Mouse (Mus musculus) CH12.LX (cell line): ENCODE data around the gene Ndufaf3. TPM values are rescaled to one million over a fixed set of nuclear protein-coding genes. Genes with fewer than 3 reads are reported as not detected.

Experiments
- DNase-seq: peaks from one replicate; pipeline ENCODE4 v3.0.0-alpha.2; 2013; ENCODE audit errors: extremely low read depth
- H3K27ac ChIP-seq: 2 replicates; pipeline ENCODE4 v1.5.1; 2012; ENCODE audit warnings: low read depth, mild to moderate bottlenecking, control low read depth, moderate library complexity; ENCODE audit not compliant: insufficient read depth
- H3K27me3 ChIP-seq: replicated peaks from 2 replicates; pipeline ENCODE3; 2012; ENCODE audit warnings: inconsistent platforms
- H3K36me3 ChIP-seq, 2 experiments: replicated peaks in 1 of 2; 2 replicates each; pipeline versions ENCODE3 to v1.6.1; 2012; ENCODE audit warnings: inconsistent platforms in 1 of 2, low read length in 1 of 2, mild to moderate bottlenecking in 1 of 2, mixed read lengths in 1 of 2, moderate library complexity in 1 of 2; ENCODE audit not compliant: control insufficient read depth in 1 of 2, insufficient read depth in 1 of 2
- H3K4me1 ChIP-seq, 2 experiments: 2 replicates each; pipeline ENCODE4 v1.6.1; 2012; ENCODE audit warnings: inconsistent platforms in 1 of 2, moderate library complexity in 1 of 2; ENCODE audit not compliant: insufficient read depth in 2 of 2, control insufficient read depth in 1 of 2
- H3K4me2 ChIP-seq: 2 replicates; pipeline ENCODE4 v1.6.1; 2012; ENCODE audit warnings: low read depth, mild to moderate bottlenecking, control low read depth; ENCODE audit not compliant: poor library complexity, insufficient read depth, severe bottlenecking
- H3K4me3 ChIP-seq, 3 experiments: fragments of 150-350 bp in 1 of 3; sonication (generic) in 1 of 3; replicated peaks in 1 of 3; 2 replicates each; pipeline versions ENCODE3 to v1.5.1; 2011 to 2012; ENCODE audit warnings: low read depth in 2 of 3, low read length in 2 of 3, mild to moderate bottlenecking in 2 of 3, moderate library complexity in 2 of 3, control low read depth in 1 of 3, improper control_type of control experiment in 1 of 3, inconsistent platforms in 1 of 3, mixed read lengths in 1 of 3; ENCODE audit not compliant: poor library complexity in 1 of 3
- H3K79me2 ChIP-seq: replicated peaks from 2 replicates; pipeline ENCODE4 v1.6.1; 2012; ENCODE audit warnings: mild to moderate bottlenecking, moderate library complexity; ENCODE audit not compliant: control insufficient read depth, poor library complexity, insufficient read depth, severe bottlenecking; ENCODE audit errors: extremely low read depth
- H3K9ac ChIP-seq: 2 replicates; pipeline ENCODE4 v1.6.1; 2012; ENCODE audit warnings: low read depth, mild to moderate bottlenecking, control low read depth, moderate library complexity; ENCODE audit not compliant: insufficient read depth
- H3K9me3 ChIP-seq: replicated peaks from 2 replicates; pipeline ENCODE3; 2012; ENCODE audit warnings: low read length, inconsistent platforms, mixed read lengths
- BHLHE40 ChIP-seq: IDR thresholded peaks from 2 replicates; pipeline ENCODE4 v1.6.1; 2011; ENCODE audit warnings: mild to moderate bottlenecking, low read depth, low read length, improper control_type of control experiment
- CHD1 ChIP-seq: IDR thresholded peaks from 2 replicates; pipeline ENCODE4 v1.6.1; 2012; ENCODE audit warnings: low read depth, low read length, improper control_type of control experiment, inconsistent platforms
- CHD2 ChIP-seq: IDR thresholded peaks from 2 replicates; pipeline ENCODE4 v1.6.1; 2011; ENCODE audit warnings: low read length, improper control_type of control experiment
- CTCF ChIP-seq, 2 experiments: IDR thresholded peaks in 1 of 2; conservative IDR thresholded peaks in 1 of 2; 2 replicates each; pipeline ENCODE4 v1.5.1; 2011 to 2012; ENCODE audit warnings: low read depth in 2 of 2, low read length in 2 of 2, improper control_type of control experiment in 1 of 2, inconsistent platforms in 1 of 2, mild to moderate bottlenecking in 1 of 2, moderate library complexity in 1 of 2
- E2F4 ChIP-seq: IDR thresholded peaks from 2 replicates; pipeline ENCODE4 v1.6.1; 2011; ENCODE audit warnings: low read depth, low read length, improper control_type of control experiment; ENCODE audit not compliant: insufficient replicate concordance
- ELF1 ChIP-seq: IDR thresholded peaks from 2 replicates; pipeline ENCODE4 v1.6.1; 2014; ENCODE audit warnings: low read depth, mild to moderate bottlenecking, inconsistent platforms, low read length, improper control_type of control experiment
- EP300 ChIP-seq: IDR thresholded peaks from 2 replicates; pipeline ENCODE4 v1.6.1; 2011; ENCODE audit warnings: low read length, improper control_type of control experiment
- GABPA ChIP-seq: IDR thresholded peaks from 2 replicates; pipeline ENCODE4 v1.6.1; 2012; ENCODE audit warnings: low read depth, low read length, improper control_type of control experiment, inconsistent platforms; ENCODE audit not compliant: insufficient replicate concordance
- HCFC1 ChIP-seq: IDR thresholded peaks from 2 replicates; pipeline ENCODE4 v1.6.1; 2012; ENCODE audit warnings: low read depth, mild to moderate bottlenecking, inconsistent platforms, low read length, improper control_type of control experiment
- IRF4 ChIP-seq: IDR thresholded peaks from 2 replicates; pipeline ENCODE4 v1.6.1; 2014; ENCODE audit warnings: low read depth, mild to moderate bottlenecking, inconsistent platforms, low read length, improper control_type of control experiment
- JUN ChIP-seq: IDR thresholded peaks from 2 replicates; pipeline ENCODE4 v1.6.1; 2011; ENCODE audit warnings: low read depth, mild to moderate bottlenecking, low read length, improper control_type of control experiment, moderate library complexity; ENCODE audit not compliant: insufficient read depth
- JUND ChIP-seq: conservative IDR thresholded peaks from 2 replicates; pipeline ENCODE4 v1.6.1; 2011; ENCODE audit warnings: low read depth, low read length, improper control_type of control experiment
- KAT2A ChIP-seq: IDR thresholded peaks from 2 replicates; pipeline ENCODE4 v1.6.1; 2012; ENCODE audit warnings: low read length, improper control_type of control experiment, inconsistent platforms; ENCODE audit not compliant: insufficient replicate concordance
- MAFK ChIP-seq: IDR thresholded peaks from 2 replicates; pipeline ENCODE4 v1.6.1; 2011; ENCODE audit warnings: low read length, improper control_type of control experiment; ENCODE audit not compliant: insufficient replicate concordance
- MAZ ChIP-seq: IDR thresholded peaks from 2 replicates; pipeline ENCODE4 v1.6.1; 2012; ENCODE audit warnings: low read depth, mild to moderate bottlenecking, inconsistent platforms, low read length, improper control_type of control experiment, moderate library complexity
- MEF2A ChIP-seq: IDR thresholded peaks from 2 replicates; pipeline ENCODE4 v1.6.1; 2014; ENCODE audit warnings: low read depth, mild to moderate bottlenecking, inconsistent platforms, low read length, improper control_type of control experiment, borderline replicate concordance
- MXI1 ChIP-seq: IDR thresholded peaks from 2 replicates; pipeline ENCODE4 v1.6.1; 2011; ENCODE audit warnings: mild to moderate bottlenecking, low read depth, low read length, improper control_type of control experiment
- NELFE ChIP-seq: IDR thresholded peaks from 2 replicates; pipeline ENCODE4 v1.6.1; 2011; ENCODE audit warnings: low read depth, low read length, improper control_type of control experiment
- RAD21 ChIP-seq: IDR thresholded peaks from 2 replicates; pipeline ENCODE4 v1.6.1; 2011; ENCODE audit warnings: low read depth, mild to moderate bottlenecking, low read length, improper control_type of control experiment, moderate library complexity
- RCOR1 ChIP-seq: conservative IDR thresholded peaks from 2 replicates; pipeline ENCODE4 v1.6.1; 2012; ENCODE audit warnings: low read depth, mild to moderate bottlenecking, inconsistent platforms, low read length, improper control_type of control experiment
- SIN3A ChIP-seq: IDR thresholded peaks from 2 replicates; pipeline ENCODE4 v1.6.1; 2012; ENCODE audit warnings: low read length, improper control_type of control experiment, inconsistent platforms
- SMC3 ChIP-seq: IDR thresholded peaks from 2 replicates; pipeline ENCODE4 v1.6.1; 2011; ENCODE audit warnings: low read depth, low read length, improper control_type of control experiment
- UBTF ChIP-seq: IDR thresholded peaks from 2 replicates; pipeline ENCODE4 v1.6.1; 2012; ENCODE audit warnings: low read depth, mild to moderate bottlenecking, inconsistent platforms, low read length, improper control_type of control experiment, moderate library complexity
- USF2 ChIP-seq: conservative IDR thresholded peaks from 2 replicates; pipeline ENCODE4 v1.6.1; 2011; ENCODE audit warnings: low read depth, low read length, improper control_type of control experiment
- ZKSCAN1 ChIP-seq: IDR thresholded peaks from 2 replicates; pipeline ENCODE4 v1.6.1; 2012; ENCODE audit warnings: low read depth, inconsistent platforms, low read length, improper control_type of control experiment, borderline replicate concordance
- ZNF384 ChIP-seq: IDR thresholded peaks from 2 replicates; pipeline ENCODE4 v1.6.1; 2012; ENCODE audit warnings: low read depth, low read length, improper control_type of control experiment, inconsistent platforms
- dilution Hi-C: fragments of 300-500 bp; cut with MboI; formaldehyde crosslinking; loops from 2 replicates; pipeline ENCODE4 v1.14.3; 2020; ENCODE audit warnings: low sequenced_read_pairs; ENCODE audit not compliant: extremely low pct_unique_long_range_greater_than_20kb, extremely low pct_ligation_motif_present
- in situ Hi-C: fragments of 300-500 bp; cut with MboI; formaldehyde crosslinking; loops from 3 replicates; pipeline ENCODE4 v1.14.3; 2019; ENCODE audit warnings: low sequenced_read_pairs, low pct_ligation_motif_present, low pct_unique_long_range_greater_than_20kb, mixed read lengths
- polyA plus RNA-seq: library from polyadenylated mRNA; unstranded; fragments of >175 nt; gene quantifications from 2 replicates; pipeline ENCODE4 v1.2.1, GENCODE M21; 2012; ENCODE audit warnings: low read depth; ENCODE audit not compliant: insufficient read length
- total RNA-seq, 2 experiments: library from RNA; depleted of rRNA; stranded (reverse); fragments of 300-350 nt in 1 of 2; fragments of >200 nt in 1 of 2; gene quantifications; 2 replicates each; pipeline ENCODE4 v1.2.3; 2012 to 2014

Gene Ndufaf3
- total and polyA plus RNA-seq, 3 experiments, result 15.7 to 27.2 (median 25.7) TPM

- peaks cover 0 to 25% of the 10 kb centered on the region in 2 experiments; a peak in 2 of 4 replicates for H3K4me1 ChIP-seq
- no peaks in the 10 kb centered on the region for H3K79me2 ChIP-seq
- in situ Hi-C loops (no loop called here), dilution Hi-C loops (no loop called here)
- TF ChIP-seq CTCF (conservative IDR thresholded peaks at IDR 0.05 in 1 of 2, IDR thresholded peaks at IDR 0.05 in 1 of 2; ENCODE audit: low read depth in 2 of 2, low read length in 2 of 2) (no peak), HCFC1 (no peak), MXI1 (no peak), RAD21 (no peak), NELFE (no peak), USF2 (no peak), RCOR1 (no peak), E2F4 (no peak), JUND (no peak), SMC3 (no peak), EP300 (no peak), JUN (no peak), ZNF384 (no peak), UBTF (no peak), IRF4 (no peak), ZKSCAN1 (no peak)
- no peaks in the 10 kb centered on the region for H3K27me3 ChIP-seq
- no peak overlapping the region for H3K9ac ChIP-seq
- H3K27ac ChIP-seq, result no peak overlapping the region
- H3K9me3 ChIP-seq, result no peaks in the 10 kb centered on the region
- no peak overlapping the region for H3K4me3 ChIP-seq
- DNase-seq, result no peak
- no peak overlapping the region for H3K4me2 ChIP-seq
- H3K36me3 ChIP-seq, result peaks cover 4 to 45% of the 10 kb centered on the region in 2 experiments
Measured at GRCm38 (mm10) chr9:108594354-108594753, 27.1 kb upstream of the Ndufaf3 start.

- in situ Hi-C loops, result no loop called here
Measured at GRCm38 (mm10) chr9:108591462-108591861, 24.2 kb upstream of the Ndufaf3 start.

More at GRCm38 (mm10) chr9:108591462-108591861, 24.2 kb upstream of the Ndufaf3 start:
- H3K9me3 ChIP-seq, result no peaks in the 10 kb centered on the region
- peaks cover 4 to 28% of the 10 kb centered on the region in 2 experiments for H3K4me1 ChIP-seq
- no peaks in the 10 kb centered on the region; the same call in 1 of the 2 replicates for H3K79me2 ChIP-seq
- no peaks in the 10 kb centered on the region for H3K27me3 ChIP-seq
- H3K36me3 ChIP-seq, result peaks cover 9 to 73% of the 10 kb centered on the region in 2 experiments
- no peak overlapping the region for H3K4me3 ChIP-seq
- H3K4me2 ChIP-seq, result no peak overlapping the region
- TF ChIP-seq JUND, result no peak
- no peak for TF ChIP-seq GABPA
- TF ChIP-seq SIN3A, result no peak
- no peak for TF ChIP-seq CHD1
- TF ChIP-seq BHLHE40, result no peak
- no peak for TF ChIP-seq E2F4
- no peak for TF ChIP-seq KAT2A
- no peak for TF ChIP-seq MAFK
- no peak for TF ChIP-seq MAZ
- TF ChIP-seq JUN, result no peak
- TF ChIP-seq ELF1, result no peak
- no peak for TF ChIP-seq SMC3
- TF ChIP-seq MEF2A, result no peak
- TF ChIP-seq EP300, result no peak
- no peak for TF ChIP-seq CHD2
- DNase-seq, result no peak
- dilution Hi-C loops, result no loop called here
- no peak overlapping the region for H3K9ac ChIP-seq
- no peak overlapping the region for H3K27ac ChIP-seq
